Mouse (Mus musculus) adrenal gland, postnatal 25 days (tissue): ENCODE measurements around the gene Tmem116. TPM values are rescaled to one million over a fixed set of nuclear protein-coding genes. Genes with fewer than 3 reads are reported as not detected.

Experiments
- DNase-seq: peaks from one replicate; pipeline ENCODE4 v3.0.0; 2021; ENCODE audit warnings: mixed read lengths
- long read RNA-seq: library from polyadenylated mRNA; stranded (forward); transcript quantifications from one replicate; pipeline ENCODE4 v2.0.0, GENCODE M21; 2021
- total RNA-seq: library from RNA; stranded (reverse); gene quantifications from 2 replicates; pipeline ENCODE4 v1.2.3, GENCODE M21; 2021

Tmem116 gene
- 5.5 and 8.1 TPM in 2 replicates for total RNA-seq
- long read RNA-seq, partial matches to known transcripts = 0 of 1 reads
- long read RNA-seq, other reads (novel, unspliced or antisense) = 1 of 1 reads

DNA sequence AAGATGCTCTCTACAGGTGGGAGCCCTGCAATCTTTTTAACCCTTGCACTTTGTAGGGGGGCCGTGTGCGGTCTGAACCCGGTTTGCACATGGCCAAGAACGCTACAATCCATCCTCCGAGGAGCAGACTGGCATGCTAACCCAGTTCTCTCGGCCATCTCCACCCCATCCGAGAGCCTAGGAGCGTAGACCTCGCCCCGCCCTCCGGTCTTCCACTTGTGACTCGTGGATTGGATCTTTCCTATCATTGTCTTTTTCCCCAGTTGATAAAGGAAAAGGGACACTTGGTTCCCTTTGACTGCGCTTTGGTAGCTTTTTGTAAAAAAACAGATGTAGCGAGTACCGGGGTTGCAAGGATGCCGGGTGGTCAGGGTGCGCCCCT is at the start of gene Tmem116:
Gene Tmem116 (plus strand): TSS at position 250 of the 382 bp plus-strand sequence.
- peak; percentile 35 for DNase-seq

DNA sequence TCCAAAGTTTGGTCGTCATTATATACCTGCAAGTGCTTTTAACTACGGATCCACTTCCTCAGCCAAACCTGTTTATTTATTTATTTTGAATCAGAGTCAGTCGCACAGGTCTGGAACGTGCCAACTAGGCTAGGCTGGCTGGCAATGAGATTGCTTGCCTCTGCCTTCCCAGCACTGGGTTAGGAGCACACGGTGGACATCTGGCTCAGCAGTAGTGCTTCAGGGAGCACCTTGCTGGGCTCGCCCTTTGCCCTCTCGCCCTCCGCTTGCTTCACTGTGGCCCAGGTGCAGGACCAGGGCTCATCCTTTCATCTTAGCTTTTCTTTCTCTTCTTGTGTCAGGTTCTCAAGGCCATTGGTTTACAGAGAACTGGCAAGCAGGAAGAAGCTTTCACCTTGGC is 43.8 kb upstream of the Tmem116 start:
- DNase-seq = no peak

DNA sequence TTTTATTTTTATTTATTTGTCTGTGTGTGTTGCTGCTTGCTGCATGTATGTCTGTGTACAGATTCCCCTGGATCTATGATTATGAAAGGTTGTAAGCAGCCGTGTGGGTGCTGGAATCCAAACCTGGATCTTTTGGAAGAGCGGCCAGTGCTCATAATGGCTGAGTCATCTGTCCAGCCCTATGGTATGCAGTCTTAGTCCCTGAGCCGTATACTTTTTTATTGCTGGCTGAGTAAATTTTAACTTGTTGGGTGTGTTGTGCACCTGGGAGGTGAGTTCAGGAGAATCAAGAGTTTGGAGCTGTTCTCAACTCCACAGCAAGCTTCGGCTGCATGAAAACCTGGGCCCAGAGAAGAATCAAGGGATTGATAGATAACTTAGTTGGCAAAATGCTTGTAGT is 40.7 kb upstream of the Tmem116 start:
- no peak for DNase-seq

DNA sequence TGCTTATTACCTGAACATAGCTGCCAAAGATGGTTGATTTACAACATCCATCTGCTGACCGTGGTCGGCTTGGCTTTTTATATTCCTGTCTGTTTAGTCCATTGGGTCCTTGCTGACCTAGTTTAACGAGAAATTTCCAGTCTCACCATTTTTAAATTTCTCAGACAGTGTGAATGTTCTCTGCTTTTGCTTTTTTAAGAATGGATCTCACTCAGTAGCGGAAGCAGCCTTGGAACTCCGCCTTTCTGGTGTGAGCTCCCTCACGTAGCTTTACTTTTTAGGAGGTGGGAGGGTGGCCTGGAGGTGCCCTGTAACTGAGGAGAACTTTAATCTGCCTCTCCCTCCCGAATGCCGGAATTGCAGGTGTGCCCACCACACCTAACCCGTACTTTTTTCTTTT is 31.0 kb upstream of the Tmem116 start:
- no peak for DNase-seq

DNA sequence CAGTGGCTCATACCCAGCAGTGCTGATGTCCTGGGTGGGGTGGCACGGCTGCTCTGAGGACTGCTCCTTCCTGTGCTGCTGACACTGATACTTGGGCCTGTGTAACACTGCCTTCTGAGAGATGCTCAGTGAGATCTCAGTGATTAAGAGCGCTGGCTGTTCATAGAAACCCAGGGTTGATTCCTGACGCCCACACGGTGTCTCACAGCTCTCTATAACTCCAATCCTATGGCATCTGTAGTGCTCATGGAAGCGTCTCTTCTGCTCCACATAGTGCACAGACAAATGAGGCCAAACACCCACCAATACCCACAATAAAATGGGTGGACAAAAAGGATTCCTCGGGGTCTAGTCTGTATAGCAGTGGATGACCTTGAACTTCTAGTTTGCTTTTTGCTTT is 28.9 kb upstream of the Tmem116 start:
- no peak for DNase-seq

DNA sequence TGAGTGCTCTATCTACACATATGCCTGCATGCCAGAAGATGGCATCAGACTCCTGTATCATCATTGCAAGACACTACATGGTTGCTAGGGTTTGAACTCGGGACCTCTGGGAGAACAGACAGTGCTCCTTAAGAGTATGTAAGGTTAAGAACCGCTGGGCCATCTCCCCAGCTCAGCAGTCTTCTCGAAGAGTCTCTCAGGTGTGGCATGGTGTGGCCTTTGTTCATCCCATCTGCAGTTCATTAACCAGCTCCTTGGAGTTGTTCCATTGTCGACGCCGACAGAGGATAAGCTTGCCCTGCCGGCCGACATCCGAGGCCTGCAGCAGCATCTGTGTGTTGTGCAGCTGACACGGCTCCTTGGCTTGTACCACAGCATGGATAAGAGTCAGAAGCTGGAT is 28.4 kb upstream of the Tmem116 start:
- DNase-seq = no peak

DNA sequence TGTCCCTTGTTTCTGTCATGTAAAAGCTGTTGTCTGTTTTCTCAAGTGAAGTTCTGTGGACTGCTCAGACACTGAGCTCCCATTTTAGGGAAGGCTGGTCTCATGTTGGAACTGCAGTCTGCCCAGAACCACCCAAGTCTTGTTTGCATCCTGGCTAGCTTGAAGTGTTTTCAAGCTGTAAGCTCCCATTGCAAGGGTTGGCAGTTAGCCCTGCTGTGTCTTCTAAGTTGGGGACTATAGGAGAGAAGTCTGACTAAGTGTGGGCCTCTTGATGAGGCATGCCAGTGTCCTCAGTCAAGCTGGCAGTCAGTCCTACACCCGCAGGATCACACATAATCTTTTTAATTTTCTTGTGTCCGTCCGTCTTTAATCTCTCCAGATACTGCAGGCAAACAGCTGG is 22.7 kb upstream of the Tmem116 start:
- DNase-seq = no peak

DNA sequence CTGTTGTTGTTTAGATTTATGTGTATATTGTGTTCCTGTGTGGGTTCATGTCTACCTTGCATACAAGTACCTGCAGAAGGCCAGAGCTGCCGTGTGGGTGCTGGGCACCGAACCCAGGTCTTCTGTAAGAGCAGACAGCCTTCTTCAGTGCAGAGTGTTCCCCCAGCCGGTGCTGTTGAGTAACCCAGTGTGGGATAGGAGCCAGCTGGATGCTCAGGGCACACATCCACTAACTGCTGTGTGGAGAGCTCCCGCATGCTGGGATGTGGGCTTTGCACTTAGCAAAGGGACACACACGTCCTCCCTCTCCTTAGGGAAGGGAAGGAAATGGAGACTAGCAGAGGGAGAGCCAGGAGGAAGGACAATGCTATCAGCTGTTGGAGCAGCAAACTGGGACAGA is 13.6 kb upstream of the Tmem116 start:
- peak; percentile 54 for DNase-seq

DNA sequence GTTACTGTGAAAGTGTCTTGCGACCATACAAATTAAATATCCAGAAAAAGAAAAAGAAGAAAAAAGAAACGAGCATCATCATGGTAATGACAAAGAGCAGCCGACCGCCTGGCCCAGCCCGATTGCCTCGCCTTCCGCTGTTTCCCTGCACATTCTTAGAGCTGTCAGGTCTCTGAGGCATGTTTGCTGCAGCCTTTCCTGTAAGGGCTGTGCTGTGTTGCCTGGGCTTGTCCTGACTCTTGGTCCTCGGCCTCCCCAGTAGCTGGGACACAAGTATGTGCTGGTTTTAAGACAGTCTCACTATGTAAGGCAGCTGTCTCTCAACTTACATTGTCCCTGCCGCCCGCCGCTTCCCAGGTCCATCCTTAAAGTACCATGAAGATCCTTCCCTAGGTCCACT is 12.9 kb upstream of the Tmem116 start:
- no peak for DNase-seq

DNA sequence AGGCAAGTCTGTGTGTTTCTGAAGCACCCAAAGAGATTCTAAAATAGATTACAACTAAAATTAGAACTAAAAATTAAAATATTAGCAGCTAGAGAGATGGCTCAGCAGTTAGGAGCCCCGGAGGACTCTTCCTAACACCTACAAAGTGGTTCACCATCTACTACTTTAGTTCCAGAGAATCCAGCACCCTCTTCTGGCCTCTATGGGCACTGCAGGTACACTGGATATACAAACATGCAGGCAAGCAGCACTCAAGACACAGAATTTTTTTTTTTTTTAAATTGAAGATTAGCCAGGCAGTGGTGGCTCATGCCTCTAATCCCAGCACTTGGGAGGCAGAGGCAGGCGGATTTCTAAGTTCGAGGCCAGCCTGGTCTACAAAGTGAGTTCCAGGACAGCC is 8.1 kb upstream of the Tmem116 start:
- peak; percentile 27 for DNase-seq

DNA sequence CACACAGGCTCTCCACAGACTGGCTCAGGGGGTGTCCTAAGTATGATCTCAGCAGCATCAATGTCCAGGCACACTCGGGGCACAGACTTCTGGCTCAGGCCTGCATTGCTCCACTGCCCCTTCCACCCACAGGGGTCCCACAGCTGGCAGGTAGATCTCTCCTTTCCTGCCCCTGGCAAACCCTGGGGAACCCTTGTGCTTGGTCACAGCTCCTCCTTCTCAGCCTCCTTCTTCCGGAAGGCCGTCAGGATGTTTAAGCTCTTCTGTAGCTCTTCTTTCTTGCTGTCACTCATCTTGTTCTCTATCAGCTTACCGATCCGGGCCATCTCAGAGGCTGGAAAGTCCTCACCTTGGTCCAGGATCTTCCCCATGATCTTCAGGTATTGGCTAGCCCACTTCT is 6.8 kb upstream of the Tmem116 start:
- no peak for DNase-seq

DNA sequence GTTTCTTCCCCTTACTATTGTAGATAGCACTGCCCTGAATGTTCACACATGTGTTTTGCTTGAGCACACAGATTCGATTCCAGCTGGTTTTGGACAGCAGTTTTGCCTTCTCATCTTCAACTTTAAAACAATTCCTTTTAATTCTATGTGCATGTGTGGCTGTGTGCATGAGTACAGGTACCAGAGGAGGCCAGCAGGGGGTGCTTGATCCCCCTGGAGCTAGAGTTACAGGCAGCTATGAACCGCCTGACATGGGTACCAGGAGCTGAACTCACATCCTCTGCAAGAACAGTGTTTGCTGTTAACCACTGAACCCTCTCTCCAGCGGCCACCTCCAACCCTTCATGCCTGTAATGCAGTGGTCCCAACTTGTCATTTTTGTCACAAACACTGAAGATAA is 3.2 kb upstream of the Tmem116 start:
- DNase-seq = no peak

DNA sequence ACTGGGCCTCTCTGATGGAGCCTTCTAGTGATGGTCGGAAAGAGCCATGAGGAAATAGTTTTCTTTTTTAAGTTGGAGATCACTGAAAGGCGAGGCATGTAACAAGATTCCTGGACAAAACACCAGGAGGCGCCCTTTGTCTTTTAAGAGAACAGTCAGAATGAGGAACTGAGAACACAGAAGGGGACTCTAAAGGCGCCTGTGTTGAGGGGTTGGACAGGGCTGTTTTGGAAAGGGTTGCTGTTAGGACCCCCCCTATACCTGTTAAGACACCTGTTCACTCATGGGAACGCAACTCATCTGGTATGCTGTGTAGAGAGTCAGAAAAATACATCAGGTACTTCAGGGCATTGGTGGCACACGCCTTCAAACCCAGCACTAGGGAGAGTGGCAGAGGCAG is 1.7 kb upstream of the Tmem116 start:
- peak; percentile 35 for DNase-seq

DNA sequence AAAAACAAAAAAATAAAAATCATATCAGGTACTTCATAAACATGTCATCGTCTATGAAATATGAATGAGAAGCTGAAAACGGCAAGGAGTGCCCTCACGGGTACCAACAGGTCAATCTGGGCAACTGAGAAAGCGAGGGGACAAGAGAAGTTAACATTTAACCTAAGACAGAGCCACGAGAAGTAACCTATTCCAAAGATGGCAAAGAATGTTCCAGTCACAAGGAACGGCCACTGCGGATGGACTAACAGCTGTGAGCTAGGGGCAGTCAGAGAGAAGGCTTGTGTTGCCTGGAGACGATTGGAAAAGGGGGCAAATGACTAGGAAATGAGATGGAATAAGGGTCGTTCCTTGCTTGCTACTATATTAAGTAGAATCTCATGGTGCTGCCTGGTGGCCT is 1.2 kb upstream of the Tmem116 start:
- DNase-seq = no peak

DNA sequence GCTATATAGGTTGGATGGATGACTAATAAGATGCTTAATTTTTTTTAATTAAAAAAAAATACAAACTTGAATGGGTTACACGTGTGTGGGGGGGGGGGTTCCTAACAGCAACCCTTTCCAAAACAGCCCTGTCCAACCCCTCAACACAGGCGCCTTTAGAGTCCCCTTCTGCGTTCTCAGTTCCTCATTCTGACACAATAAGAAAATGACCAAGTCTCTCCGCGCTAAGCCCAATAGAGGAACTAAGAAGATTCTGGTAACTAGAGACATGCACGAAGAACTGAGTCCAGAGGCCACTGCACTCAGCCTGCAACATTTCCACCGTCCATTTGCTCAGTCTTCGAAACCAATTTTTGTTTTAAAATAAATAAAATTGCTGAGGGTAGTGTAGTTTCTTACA is 490 bp upstream of the Tmem116 start:
- DNase-seq = no peak

DNA sequence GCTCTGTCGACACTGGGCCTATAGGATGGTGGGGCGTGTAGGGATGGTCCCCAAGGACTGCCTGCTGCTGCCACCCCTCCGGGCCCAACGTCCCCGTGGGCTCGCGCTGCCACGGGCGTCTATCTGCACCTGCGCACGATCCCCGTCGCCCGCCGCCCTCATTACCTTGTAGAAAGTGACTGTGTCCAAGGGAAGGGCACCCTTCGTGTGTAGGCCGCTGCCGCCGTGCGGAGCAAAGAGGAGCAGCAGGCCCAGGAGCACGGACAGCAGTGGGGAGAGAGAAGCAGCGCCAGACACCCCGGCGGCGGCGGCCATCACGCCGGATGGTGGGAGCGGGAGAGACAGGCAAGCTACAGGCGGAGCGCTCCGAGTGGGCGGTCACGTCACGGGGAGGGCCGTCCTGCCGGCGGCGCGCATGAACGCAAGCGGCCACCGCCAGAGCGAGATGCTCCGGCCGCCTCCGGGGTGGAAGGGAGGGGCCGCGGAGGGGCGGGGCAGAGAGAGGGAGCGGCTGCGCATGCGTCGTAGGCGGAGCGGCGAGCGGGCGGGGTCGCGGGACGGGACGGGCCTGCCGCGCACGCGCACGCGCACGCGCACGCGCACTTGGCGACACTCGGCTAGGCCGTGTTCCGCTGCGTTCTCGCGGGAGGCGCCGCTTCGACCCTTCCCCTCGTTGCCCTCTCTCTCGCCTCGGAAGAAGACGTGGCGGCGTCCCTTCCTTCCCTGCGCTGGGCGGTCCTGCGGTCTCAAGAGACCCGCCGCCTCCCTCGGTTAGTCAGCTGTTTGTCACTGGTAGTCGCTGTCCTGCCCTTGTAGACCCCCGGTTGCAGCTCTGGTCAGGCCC is 555 bp downstream of the Tmem116 start, which contains the start of gene Erp29:
Gene Erp29 (minus strand): TSS at position 481 of the 844 bp plus-strand sequence.
- DNase-seq = peak; percentile 100

DNA sequence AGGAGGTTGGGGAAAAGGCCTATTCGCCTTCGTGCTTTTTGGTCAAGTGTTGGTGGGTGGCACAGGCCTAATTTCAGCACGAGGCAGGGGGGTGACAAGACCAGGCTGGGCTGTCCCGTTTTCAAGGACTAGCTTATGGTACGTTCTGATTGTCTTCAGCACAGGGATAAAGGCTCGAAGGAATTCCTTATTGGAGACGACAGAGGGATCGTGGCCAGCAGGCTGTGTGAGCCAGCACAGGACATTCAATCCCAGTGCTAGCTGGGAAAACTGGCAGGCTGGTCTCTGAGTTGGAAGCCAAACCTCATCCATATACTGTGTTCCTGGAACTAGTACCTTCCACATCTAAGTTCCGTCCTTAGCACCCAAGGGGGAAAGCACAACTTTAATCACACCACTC is 1.2 kb downstream of the Tmem116 start:
- DNase-seq = peak; percentile 28

DNA sequence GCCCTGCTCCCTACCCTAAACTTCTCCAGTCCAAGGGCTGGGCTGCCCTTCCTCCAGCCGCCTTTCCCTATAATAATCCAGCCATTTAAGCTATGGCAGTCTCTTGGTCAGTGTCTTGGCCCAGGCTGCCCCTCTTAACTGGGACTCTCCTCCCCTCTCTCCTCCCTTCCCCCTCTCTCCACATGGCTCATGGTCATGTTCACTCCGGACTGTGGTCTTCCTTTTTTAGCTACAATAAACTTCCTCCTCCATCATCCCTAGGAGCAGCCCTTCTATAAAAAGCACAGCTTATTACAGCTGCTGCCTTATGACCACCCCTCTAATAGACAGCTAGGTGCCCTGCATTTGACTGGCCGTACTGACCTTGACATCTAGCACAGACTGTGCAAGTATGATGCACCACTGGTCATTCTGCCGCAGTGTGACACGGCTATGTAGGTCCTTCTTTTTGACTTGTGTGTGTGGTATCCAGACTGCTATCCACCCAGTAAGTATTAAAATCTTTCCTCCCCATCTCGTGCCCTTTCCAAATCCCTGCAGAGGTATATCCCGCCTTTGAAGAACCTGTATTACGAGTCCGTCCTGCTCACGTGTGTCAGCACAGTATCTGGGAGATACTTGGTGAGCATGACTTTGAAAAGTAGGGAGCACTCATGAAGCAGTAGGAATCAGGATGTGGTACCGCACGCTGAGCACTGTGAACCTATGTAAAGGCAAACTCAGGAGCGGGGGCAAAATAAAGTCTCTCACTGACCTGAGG is 2.2 kb downstream of the Tmem116 start:
- no peak for DNase-seq

DNA sequence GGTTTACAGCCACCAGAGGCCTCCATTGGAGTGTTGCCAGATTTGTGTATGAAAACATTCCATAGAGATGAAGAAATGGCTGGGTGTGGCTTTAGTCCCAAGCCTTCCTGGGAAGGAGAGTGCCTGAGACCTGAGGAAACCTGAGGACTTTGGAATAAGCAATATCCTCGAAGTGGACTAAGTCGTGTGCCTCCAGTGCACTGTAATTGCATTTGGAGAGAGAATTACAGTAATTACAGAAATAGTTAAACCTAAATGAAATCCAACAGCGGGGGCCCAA is 2.8 kb downstream of the Tmem116 start:
- DNase-seq = no peak

DNA sequence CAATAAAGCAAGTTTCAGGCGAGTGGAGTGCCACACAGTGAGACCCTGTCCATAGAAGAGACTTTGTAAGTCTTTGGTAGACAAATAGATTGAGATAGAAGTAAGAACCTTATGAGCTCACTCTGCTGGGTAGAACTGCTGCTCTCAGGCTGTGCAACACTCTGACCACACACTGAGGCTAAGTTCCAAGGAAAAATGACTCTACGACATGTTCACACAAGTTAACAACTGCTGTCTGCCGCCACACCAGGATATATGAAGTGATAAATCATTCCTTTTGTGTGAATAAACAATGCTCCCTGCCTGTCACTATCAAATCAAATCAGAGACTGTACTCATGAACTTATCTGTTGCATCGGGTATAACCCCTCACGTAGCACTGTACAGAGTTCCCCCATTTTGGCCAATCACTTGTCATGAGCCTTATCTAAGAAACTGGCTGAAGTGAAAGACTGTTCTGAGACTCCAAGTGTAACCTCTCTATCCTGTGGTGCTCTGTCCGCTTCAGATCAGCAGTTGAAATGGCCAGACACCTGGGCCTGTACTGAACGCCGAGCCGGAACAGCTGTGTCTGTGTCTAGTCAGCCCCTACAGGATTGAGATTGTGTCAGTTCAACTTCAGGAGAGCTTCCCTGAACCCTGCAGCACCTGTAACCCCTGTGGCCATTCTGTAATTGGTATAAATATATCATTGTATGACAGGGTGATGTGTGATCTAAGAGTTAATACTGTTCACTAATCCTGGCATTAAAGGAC is 4.0 kb downstream of the Tmem116 start:
- DNase-seq = no peak

DNA sequence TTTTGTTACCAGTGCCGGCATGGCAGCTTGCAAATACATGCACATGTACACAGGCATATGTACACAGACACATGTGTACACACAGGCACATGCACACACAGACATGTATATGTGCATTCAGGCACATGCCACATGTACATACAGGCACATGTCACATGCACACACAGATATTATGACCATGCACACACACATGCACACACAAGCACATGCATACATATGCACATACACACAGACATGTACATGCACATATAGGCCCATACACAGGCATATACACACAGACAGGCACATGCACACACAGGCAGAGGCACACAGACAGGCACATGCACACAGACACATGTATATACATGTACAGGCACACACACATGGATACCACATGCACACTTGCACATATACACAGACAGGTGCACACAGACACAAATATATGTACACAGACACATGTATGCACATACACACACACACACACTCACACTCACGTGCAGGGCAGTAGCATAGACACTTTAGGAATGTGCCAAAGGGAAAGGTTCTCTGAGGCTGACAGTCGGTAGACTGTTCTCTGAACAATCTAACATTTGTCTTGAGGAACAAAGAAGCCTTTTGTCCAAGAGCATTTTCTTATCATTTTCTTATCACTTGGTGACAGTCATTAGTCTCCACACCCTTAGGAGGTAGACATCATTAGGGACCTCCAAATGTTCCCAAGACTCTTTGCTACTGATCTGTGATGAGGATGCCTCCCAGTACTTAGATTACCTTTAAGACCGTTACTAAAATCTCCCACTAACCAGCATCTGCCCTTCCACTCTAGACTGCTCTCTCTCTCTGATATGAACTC is 9.9 kb downstream of the Tmem116 start:
- no peak for DNase-seq

DNA sequence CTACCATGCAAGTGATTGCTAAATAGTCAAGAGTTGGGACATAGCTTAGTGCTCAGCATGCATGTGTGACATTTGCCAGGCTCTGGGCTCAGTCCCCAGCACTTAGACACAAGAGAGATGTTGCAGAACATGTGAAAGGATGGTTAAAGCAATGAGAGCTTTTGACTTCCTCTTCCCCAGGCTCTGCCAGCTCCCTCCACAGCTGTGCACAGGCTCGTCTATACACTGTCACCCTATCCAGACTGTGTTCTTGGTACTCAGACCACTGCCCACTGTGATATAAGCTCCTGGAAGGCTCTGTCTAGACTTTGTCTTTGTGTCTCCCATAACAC is 10.4 kb downstream of the Tmem116 start:
- DNase-seq = no peak
